Mouse (Mus musculus) liver, postnatal 0 days (tissue): ENCODE measurements around the gene Prdm4. TPM values are rescaled to one million over a fixed set of nuclear protein-coding genes. Genes with fewer than 3 reads are reported as not detected.

ENCODE experiments used
- ATAC-seq: fragments of 200-750 bp; cut with Nextera tagmentation; 2 replicates; pipeline ENCODE4 v1.8.0; 2017; ENCODE audit warnings: mild to moderate bottlenecking, moderate library complexity
- DNase-seq: peaks from one replicate; pipeline ENCODE4 v3.0.0-alpha.2; 2016
- H3K27ac ChIP-seq: fragments of 300-500 bp; sonication (generic); 2 replicates; pipeline ENCODE4 v1.5.1; 2014; ENCODE audit warnings: antibody characterized with exemption, moderate library complexity, mild to moderate bottlenecking, low read depth
- H3K27me3 ChIP-seq: fragments of 300-500 bp; sonication (generic); 2 replicates; pipeline ENCODE4 v1.6.1; 2014; ENCODE audit warnings: low read length, control low read depth, mixed read lengths; ENCODE audit not compliant: insufficient read depth
- H3K36me3 ChIP-seq: fragments of 300-500 bp; sonication (generic); replicated peaks from 2 replicates; pipeline ENCODE4 v1.6.1; 2014; ENCODE audit warnings: mild to moderate bottlenecking, control low read depth, low read length, moderate library complexity, mixed read lengths; ENCODE audit not compliant: insufficient read depth
- H3K4me1 ChIP-seq: fragments of 300-500 bp; sonication (generic); 2 replicates; pipeline ENCODE4 v1.6.1; 2014; ENCODE audit warnings: antibody characterized with exemption, mild to moderate bottlenecking, control low read depth; ENCODE audit not compliant: insufficient read depth
- H3K4me2 ChIP-seq: fragments of 300-500 bp; sonication (generic); 2 replicates; pipeline ENCODE4 v1.6.1; 2014; ENCODE audit warnings: low read depth, mild to moderate bottlenecking, low read length, moderate library complexity, mixed read lengths
- H3K4me3 ChIP-seq: fragments of 300-500 bp; sonication (generic); 2 replicates; pipeline ENCODE4 v1.5.1; 2014; ENCODE audit warnings: low read depth, low read length
- H3K9ac ChIP-seq: fragments of 300-500 bp; sonication (generic); replicated peaks from 2 replicates; pipeline ENCODE4 v1.6.1; 2014; ENCODE audit warnings: mild to moderate bottlenecking, moderate library complexity
- H3K9me3 ChIP-seq: fragments of 300-500 bp; sonication (generic); 2 replicates; pipeline ENCODE4 v1.6.1; 2016; ENCODE audit warnings: mild to moderate bottlenecking, control low read depth, low read length, mixed read lengths
- CTCF ChIP-seq: sonication (generic); IDR thresholded peaks from 2 replicates; pipeline ENCODE4 v1.5.1; 2016; ENCODE audit warnings: antibody characterized with exemption, low read depth
- EP300 ChIP-seq: IDR thresholded peaks from 2 replicates; pipeline ENCODE4 v1.6.1; 2016; ENCODE audit warnings: antibody characterized with exemption, low read depth, mild to moderate bottlenecking
- WGBS: fragments of 180-500 bp; shearing (Covaris S2); extraction: QIAGEN DNeasy Blood & Tissue Kit; methylation state at CpG from one replicate; pipeline ENCODE4 v1.1.7; 2014; ENCODE audit not compliant: insufficient replicate concordance; 5-methylcytosine and 5-hydroxymethylcytosine counted together
- polyA plus RNA-seq: library from polyadenylated mRNA; unstranded; fragments of >200 nt; fragmentation: Nextera tagmentation; extraction: Ambion mirVana; gene quantifications from 2 replicates; pipeline ENCODE4 v1.2.1, GENCODE M21; 2015

The Prdm4 gene
- polyA plus RNA-seq, 1 experiment from 2014 or later, result 2.8 TPM

DNA sequence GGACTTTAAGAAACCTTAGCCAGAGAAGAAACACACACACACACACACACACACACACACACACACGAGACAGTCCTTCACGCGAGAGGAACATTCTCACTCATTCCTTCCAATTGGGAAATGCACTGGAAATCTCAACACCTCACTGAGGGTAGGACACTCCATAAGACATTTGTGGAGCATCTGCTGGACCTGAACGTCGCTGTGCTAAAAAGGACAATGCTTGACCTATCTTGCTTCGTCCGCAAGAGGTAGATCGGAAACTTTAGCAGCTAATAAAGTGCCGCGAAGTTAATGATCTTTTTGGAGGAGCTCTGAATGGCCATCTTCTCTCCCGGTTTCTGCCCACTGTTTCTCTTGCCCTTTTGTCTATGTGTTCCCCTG, 12.3 kb upstream of the Prdm4 start:
- H3K27ac ChIP-seq, result no peak overlapping the region
- H3K9ac ChIP-seq, result no peak overlapping the region
- no peaks in the 10 kb centered on the region for H3K9me3 ChIP-seq
- 55% methylated on average over 11 of the region's 11 CpGs for WGBS
- no peaks in the 10 kb centered on the region for H3K36me3 ChIP-seq
- no peak overlapping the region for H3K4me2 ChIP-seq
- H3K4me1 ChIP-seq, result 0 out of 2 replicates have a peak, but pooled peaks cover 4% of the 10 kb centered on the region
- ATAC-seq (no peak), DNase-seq (no peak)
- no peak overlapping the region for H3K4me3 ChIP-seq
- TF ChIP-seq CTCF, result no peak
- TF ChIP-seq EP300, result no peak
- peaks cover 26% of the 10 kb centered on the region for H3K27me3 ChIP-seq

DNA sequence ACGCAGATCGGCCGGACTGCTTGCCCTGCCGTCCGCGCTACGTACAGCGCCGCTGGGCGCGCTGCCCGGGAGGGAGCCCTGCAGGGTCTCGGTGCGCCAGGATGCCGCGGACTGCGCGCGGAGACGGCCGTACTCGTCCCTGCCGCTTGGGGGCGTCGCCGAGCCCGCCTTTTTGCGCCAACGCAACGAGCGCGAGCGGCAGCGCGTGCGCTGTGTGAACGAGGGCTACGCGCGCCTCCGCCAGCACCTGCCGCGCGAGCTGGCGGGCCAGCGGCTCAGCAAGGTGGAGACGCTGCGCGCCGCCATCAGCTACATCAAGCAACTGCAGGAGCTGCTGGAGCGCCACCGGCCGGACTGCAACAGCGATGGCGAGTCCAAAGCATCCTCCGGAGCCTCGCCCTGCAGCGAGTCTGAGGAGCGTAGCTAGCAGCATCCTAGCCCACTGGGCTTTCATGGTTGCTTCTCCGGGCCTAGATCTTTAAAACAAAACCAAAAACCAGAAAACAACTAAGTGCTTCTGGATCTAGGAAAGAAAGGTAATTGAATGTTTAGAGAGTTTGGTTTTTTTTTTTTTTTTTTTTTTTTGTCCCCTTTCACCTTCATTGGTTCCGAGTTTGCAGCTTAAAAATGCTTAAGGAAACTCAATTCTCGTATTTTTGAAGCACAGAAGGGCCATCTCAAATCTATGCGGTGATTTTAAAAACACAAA, 11.7 kb upstream of the Prdm4 start:
- H3K27me3 ChIP-seq, result peaks cover 26% of the 10 kb centered on the region
- TF ChIP-seq EP300 (no peak), CTCF (peak; percentile 40)
- H3K9me3 ChIP-seq, result no peaks in the 10 kb centered on the region

DNA sequence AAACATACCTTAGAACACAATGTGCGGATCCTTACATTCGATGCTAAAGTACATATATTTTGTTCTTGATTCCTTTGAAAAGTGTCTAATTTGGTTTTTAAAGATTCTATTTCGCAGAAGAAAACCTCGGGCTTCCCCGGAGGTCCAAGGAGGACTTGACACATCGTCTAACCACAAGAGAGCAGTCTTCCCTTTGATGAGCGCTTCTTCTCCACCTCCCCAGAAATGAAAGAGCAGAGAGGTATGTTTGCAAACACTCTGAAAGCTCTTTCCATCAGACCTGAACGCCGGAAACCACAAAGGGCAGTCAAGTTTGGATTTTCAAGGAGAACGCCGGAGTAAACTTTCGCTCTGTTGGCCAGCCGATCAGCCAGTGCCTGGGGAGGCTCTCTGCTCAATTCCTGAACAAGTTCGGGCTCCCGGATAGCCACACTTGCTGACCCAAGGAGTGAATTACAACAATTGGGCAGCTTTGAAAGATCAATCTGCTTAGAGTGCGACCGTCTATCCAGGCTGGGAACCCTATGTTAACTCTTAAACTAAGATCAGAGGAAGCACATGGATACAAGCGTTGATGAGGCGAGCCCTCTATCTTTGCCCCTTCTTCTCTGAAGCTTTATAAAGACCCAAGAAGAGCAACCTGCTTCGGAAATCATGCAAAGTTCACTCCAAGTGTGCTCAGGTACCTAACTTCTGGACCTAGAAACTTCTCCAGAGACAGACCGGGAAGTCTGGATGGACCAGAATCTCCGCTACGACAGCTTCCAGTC, 10.9 kb upstream of the Prdm4 start, which contains the start of gene Ascl4:
Ascl4 (plus strand) TSS at position 6 of the 770 bp plus-strand sequence.
- WGBS, result 3% methylated on average over 23 of the region's 23 CpGs
- no peak for TF ChIP-seq EP300
- TF ChIP-seq CTCF, result no peak
- H3K9ac ChIP-seq, result no peak within 1 kb of the TSS

More for the DNA sequence above, 11.7 kb upstream of the Prdm4 start:
- ATAC-seq, result peak; percentile 50; the same call in 1 of the 2 replicates
- Histone ChIP-seq H3K36me3 (no peaks in the 10 kb centered on the region), H3K4me3 (peak overlapping the region; percentile 50), H3K9ac (no peak overlapping the region), H3K27ac (no peak overlapping the region), H3K4me2 (peak overlapping the region; percentile 75), H3K4me1 (0 out of 2 replicates have a peak, but pooled peaks cover 4% of the 10 kb centered on the region)
- peak; percentile 50 for DNase-seq
- under 1% methylated on average over 63 of the region's 63 CpGs for WGBS

DNA sequence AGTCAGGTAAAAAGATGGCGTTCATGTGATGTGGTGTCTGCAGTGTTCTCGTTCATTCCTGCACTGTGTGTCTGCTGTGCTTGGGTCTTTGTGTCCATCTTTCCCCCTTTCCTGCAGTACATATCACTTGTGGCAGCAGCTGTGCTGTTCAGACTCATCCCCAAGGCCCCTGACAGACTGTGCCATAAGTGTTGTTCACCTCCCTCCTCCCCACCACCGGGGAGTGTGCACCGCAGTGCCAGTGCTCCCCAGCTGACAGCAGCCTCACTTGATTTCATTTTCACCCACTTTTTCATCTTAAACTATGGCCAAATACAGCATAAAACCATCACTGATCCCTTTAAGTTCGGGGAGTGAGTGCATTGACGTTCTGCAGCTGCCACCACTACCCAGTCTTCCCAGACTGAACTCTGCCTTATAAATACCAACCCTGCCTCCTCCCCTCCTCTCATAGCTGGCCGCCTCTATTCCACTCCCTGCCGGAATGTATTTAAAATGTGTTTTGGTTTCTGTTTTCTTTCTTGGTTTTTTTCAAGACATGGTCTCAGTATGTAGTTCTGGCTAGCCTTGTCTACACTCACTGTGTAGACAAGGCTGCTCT, 37.0 kb downstream of the Prdm4 start:
- TF ChIP-seq CTCF, result no peak
- no peak for TF ChIP-seq EP300
- DNase-seq (no peak), ATAC-seq (no peak)
- Histone ChIP-seq H3K27ac (no peak overlapping the region), H3K4me1 (no peaks in the 10 kb centered on the region), H3K4me3 (no peak overlapping the region), H3K9me3 (no peaks in the 10 kb centered on the region), H3K27me3 (no peaks in the 10 kb centered on the region), H3K4me2 (no peak overlapping the region), H3K9ac (no peak overlapping the region), H3K36me3 (peaks cover 80% of the 10 kb centered on the region)
- WGBS, result 87% methylated on average over 8 of the region's 8 CpGs

More for the DNA sequence above, 10.9 kb upstream of the Prdm4 start, which contains the start of gene Ascl4:
- DNase-seq, result peak; percentile 15
- Histone ChIP-seq H3K4me1 (0 out of 2 replicates have a peak, but pooled peaks cover 4% of the 10 kb centered on the region), H3K9me3 (no peaks in the 10 kb centered on the region), H3K36me3 (no peaks in the 10 kb centered on the region), H3K4me2 (peak within 1 kb of the TSS; percentile 75), H3K4me3 (peak within 1 kb of the TSS; percentile 50), H3K27me3 (peaks cover 26% of the 10 kb centered on the region), H3K27ac (no peak within 1 kb of the TSS)
- ATAC-seq, result no peak

DNA sequence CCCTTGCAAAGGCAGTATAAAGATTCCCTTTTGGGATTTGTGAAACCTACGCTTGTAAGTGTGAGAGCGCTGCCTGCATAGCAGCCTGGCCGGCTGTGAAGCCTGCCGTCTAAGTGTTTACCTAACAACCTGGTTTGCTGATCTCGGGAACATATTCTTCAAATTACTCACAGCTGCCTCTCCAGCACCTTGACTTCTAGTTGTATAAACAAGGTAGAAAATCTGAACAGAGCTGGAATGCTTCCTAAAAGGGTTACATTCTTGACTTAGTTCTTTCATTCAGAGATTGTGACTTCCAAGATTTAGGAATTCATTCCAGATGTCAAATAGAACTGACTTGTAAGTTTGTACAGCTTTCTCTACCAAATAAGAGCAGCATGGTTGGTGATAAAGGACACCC, 41.1 kb downstream of the Prdm4 start:
- ATAC-seq (no peak), DNase-seq (no peak)
- H3K9me3 ChIP-seq, result no peaks in the 10 kb centered on the region
- H3K27me3 ChIP-seq, result no peaks in the 10 kb centered on the region
- H3K9ac ChIP-seq, result no peak overlapping the region
- TF ChIP-seq EP300, result no peak
- TF ChIP-seq CTCF, result no peak
- H3K4me2 ChIP-seq, result no peak overlapping the region
- H3K4me1 ChIP-seq, result peaks cover 15% of the 10 kb centered on the region
- peaks cover 50% of the 10 kb centered on the region for H3K36me3 ChIP-seq
- 89% methylated on average over 5 of the region's 5 CpGs for WGBS
- no peak overlapping the region for H3K4me3 ChIP-seq
- H3K27ac ChIP-seq, result no peak overlapping the region
